Mouse (Mus musculus): ENCODE measurements around the gene Neurl3. TPM values are rescaled to one million over a fixed set of nuclear protein-coding genes. Genes with fewer than 3 reads are reported as not detected.
A peak's percentile ranks its signal among the peaks of the same experiment; 100 is the strongest.

Neurl3 gene
- 0.52 and 0.77 TPM in 2 replicates for polyA plus RNA-seq (2016; fragmentation: Nextera tagmentation; extraction: Ambion mirVana)

GRCm38 (mm10) chr1:36274455-36274854 lies at the start of gene Neurl3:
Neurl3 (minus strand) TSS chr1:36274679.
- Histone ChIP-seq H3K9ac (no peak within 1 kb of the TSS), H3K27ac (no peak within 1 kb of the TSS), H3K9me3 (replicated peaks) (no peaks in the 10 kb centered on the region), H3K36me3 (no peaks in the 10 kb centered on the region), H3K4me2 (replicated peaks) (no peak within 1 kb of the TSS), H3K4me1 (peaks cover 2% of the 10 kb centered on the region; the same call in 1 of the 2 replicates), H3K4me3 (no peak within 1 kb of the TSS), H3K27me3 (peaks cover 12% of the 10 kb centered on the region)
- no peak for ATAC-seq (ENCODE audit: low FRiP score)
- WGBS: 89% methylated on average over 5 of the region's 5 CpGs

GRCm38 (mm10) chr1:36323746-36324448 lies 49.4 kb upstream of the Neurl3 start:
- H3K4me3 ChIP-seq: no peak overlapping the region
- H3K36me3 ChIP-seq: peaks cover 26% of the 10 kb centered on the region
- H3K9ac ChIP-seq: no peak overlapping the region
- no peak for ATAC-seq (ENCODE audit: low FRiP score)
- no peaks in the 10 kb centered on the region for H3K27me3 ChIP-seq
- no peak overlapping the region for H3K4me2 ChIP-seq (replicated peaks)
- 50% methylated on average over 8 of the region's 8 CpGs for WGBS
- H3K4me1 ChIP-seq: no peaks in the 10 kb centered on the region
- H3K27ac ChIP-seq: no peak overlapping the region
- H3K9me3 ChIP-seq (replicated peaks): no peaks in the 10 kb centered on the region

- H3K27me3 ChIP-seq: no peaks in the 10 kb centered on the region
- H3K4me1 ChIP-seq: no peaks in the 10 kb centered on the region
- no peak overlapping the region for H3K4me3 ChIP-seq
- ATAC-seq (ENCODE audit: low FRiP score): no peak
- WGBS: 66% methylated on average over 9 of the region's 9 CpGs
- H3K9me3 ChIP-seq (replicated peaks): no peaks in the 10 kb centered on the region
- peaks cover 25% of the 10 kb centered on the region for H3K36me3 ChIP-seq
- no peak overlapping the region for H3K4me2 ChIP-seq (replicated peaks)
- H3K27ac ChIP-seq: no peak overlapping the region
- H3K9ac ChIP-seq: no peak overlapping the region
Observed at GRCm38 (mm10) chr1:36323076-36323475, 48.6 kb upstream of the Neurl3 start.

GRCm38 (mm10) chr1:36321829-36322573 lies 47.5 kb upstream of the Neurl3 start:
- Histone ChIP-seq H3K36me3 (peaks cover 18% of the 10 kb centered on the region), H3K4me2 (replicated peaks) (no peak overlapping the region), H3K9me3 (replicated peaks) (no peaks in the 10 kb centered on the region), H3K4me3 (no peak overlapping the region), H3K27ac (no peak overlapping the region), H3K27me3 (no peaks in the 10 kb centered on the region), H3K9ac (no peak overlapping the region), H3K4me1 (no peaks in the 10 kb centered on the region)
- ATAC-seq (ENCODE audit: low FRiP score): no peak
- WGBS: 75% methylated on average over 11 of the region's 11 CpGs

- no peak for ATAC-seq (ENCODE audit: low FRiP score)
- Histone ChIP-seq H3K36me3 (peaks cover 17% of the 10 kb centered on the region), H3K27me3 (no peaks in the 10 kb centered on the region)
Observed at GRCm38 (mm10) chr1:36321164-36321563, 46.7 kb upstream of the Neurl3 start.

GRCm38 (mm10) chr1:36315776-36316100 lies 41.3 kb upstream of the Neurl3 start:
- H3K4me2 ChIP-seq (replicated peaks): no peak overlapping the region
- H3K4me1 ChIP-seq: no peaks in the 10 kb centered on the region
- WGBS: 96% methylated on average over 2 of the region's 2 CpGs
- no peak overlapping the region for H3K27ac ChIP-seq
- H3K9me3 ChIP-seq (replicated peaks): no peaks in the 10 kb centered on the region
- H3K4me3 ChIP-seq: no peak overlapping the region
- no peaks in the 10 kb centered on the region for H3K27me3 ChIP-seq
- ATAC-seq (ENCODE audit: low FRiP score): no peak
- H3K36me3 ChIP-seq: peaks cover 7% of the 10 kb centered on the region; the same call in 1 of the 2 replicates
- H3K9ac ChIP-seq: no peak overlapping the region

More at GRCm38 (mm10) chr1:36321164-36321563, 46.7 kb upstream of the Neurl3 start:
- no peak overlapping the region for H3K4me2 ChIP-seq (replicated peaks)
- H3K9ac ChIP-seq: no peak overlapping the region
- H3K4me1 ChIP-seq: no peaks in the 10 kb centered on the region
- no peaks in the 10 kb centered on the region for H3K9me3 ChIP-seq (replicated peaks)
- no peak overlapping the region for H3K27ac ChIP-seq
- no peak overlapping the region for H3K4me3 ChIP-seq
- WGBS: 80% methylated on average over 2 of the region's 2 CpGs

GRCm38 (mm10) chr1:36314959-36315775 lies 40.7 kb upstream of the Neurl3 start:
- H3K4me2 ChIP-seq (replicated peaks): no peak overlapping the region
- peaks cover 2% of the 10 kb centered on the region; the same call in 1 of the 2 replicates for H3K36me3 ChIP-seq
- H3K27ac ChIP-seq: no peak overlapping the region
- no peaks in the 10 kb centered on the region for H3K27me3 ChIP-seq
- no peak overlapping the region for H3K4me3 ChIP-seq
- H3K9ac ChIP-seq: no peak overlapping the region
- H3K9me3 ChIP-seq (replicated peaks): no peaks in the 10 kb centered on the region
- H3K4me1 ChIP-seq: no peaks in the 10 kb centered on the region
- WGBS: 91% methylated on average over 11 of the region's 11 CpGs
- ATAC-seq (ENCODE audit: low FRiP score): no peak

- no peak overlapping the region for H3K27ac ChIP-seq
- H3K27me3 ChIP-seq: peaks cover 20% of the 10 kb centered on the region
- no peaks in the 10 kb centered on the region for H3K9me3 ChIP-seq (replicated peaks)
- no peak overlapping the region for H3K4me3 ChIP-seq
- peak overlapping the region; percentile 17; the same call in 1 of the 2 replicates for H3K4me2 ChIP-seq (replicated peaks)
- WGBS: 15% methylated on average over 3 of the region's 3 CpGs
- no peak for ATAC-seq (ENCODE audit: low FRiP score)
- peaks cover 22% of the 10 kb centered on the region for H3K4me1 ChIP-seq
- H3K36me3 ChIP-seq: no peaks in the 10 kb centered on the region
- H3K9ac ChIP-seq: no peak overlapping the region
Observed at GRCm38 (mm10) chr1:36309498-36309901, 35.0 kb upstream of the Neurl3 start.

- Histone ChIP-seq H3K36me3 (no peaks in the 10 kb centered on the region), H3K4me3 (no peak overlapping the region), H3K27me3 (peaks cover 25% of the 10 kb centered on the region), H3K4me1 (peaks cover 22% of the 10 kb centered on the region), H3K9me3 (replicated peaks) (no peaks in the 10 kb centered on the region), H3K27ac (no peak overlapping the region), H3K4me2 (replicated peaks) (peak overlapping the region; percentile 94), H3K9ac (no peak overlapping the region)
- 57% methylated on average over 9 of the region's 9 CpGs for WGBS
- ATAC-seq (ENCODE audit: low FRiP score): no peak
Observed at GRCm38 (mm10) chr1:36308966-36309475, 34.5 kb upstream of the Neurl3 start.

GRCm38 (mm10) chr1:36308451-36308901 lies 34.0 kb upstream of the Neurl3 start:
- Histone ChIP-seq H3K36me3 (no peaks in the 10 kb centered on the region), H3K27ac (no peak overlapping the region), H3K27me3 (peaks cover 26% of the 10 kb centered on the region), H3K9me3 (replicated peaks) (no peaks in the 10 kb centered on the region), H3K4me1 (peaks cover 22% of the 10 kb centered on the region), H3K9ac (peak overlapping the region; percentile 64; the same call in 1 of the 2 replicates), H3K4me2 (replicated peaks) (peak overlapping the region; percentile 94), H3K4me3 (peak overlapping the region; percentile 51)
- no peak for ATAC-seq (ENCODE audit: low FRiP score)
- 5% methylated on average over 12 of the region's 12 CpGs for WGBS

GRCm38 (mm10) chr1:36307495-36308280 lies 33.2 kb upstream of the Neurl3 start, which contains the start of gene Arid5a:
Arid5a (plus strand) TSS chr1:36307733.
- Histone ChIP-seq H3K4me1 (peaks cover 27% of the 10 kb centered on the region), H3K27me3 (peaks cover 31% of the 10 kb centered on the region), H3K9ac (peak within 1 kb of the TSS; percentile 64), H3K4me2 (replicated peaks) (peak within 1 kb of the TSS; percentile 94), H3K27ac (peak within 1 kb of the TSS; percentile 18; the same call in 1 of the 2 replicates), H3K36me3 (no peaks in the 10 kb centered on the region), H3K9me3 (replicated peaks) (no peaks in the 10 kb centered on the region), H3K4me3 (peak within 1 kb of the TSS; percentile 51)
- 1% methylated on average over 65 of the region's 65 CpGs for WGBS
- peak; percentile 92 for ATAC-seq (ENCODE audit: low FRiP score)
